Mouse (Mus musculus) left cerebral cortex, adult 8-10 months (tissue): ENCODE results near the gene Nudt16l1. TPM values are rescaled to one million over a fixed set of nuclear protein-coding genes. Genes with fewer than 3 reads are reported as not detected.

Experiments
- DNase-seq, 2 experiments: peaks; one replicate each; pipeline ENCODE4 v3.0.0; 2022; ENCODE audit warnings: low spot score in 2 of 2
- total RNA-seq, 4 experiments: library from RNA; stranded (reverse); gene quantifications; 2 replicates each; pipeline ENCODE4 v1.2.4; 2022

Nudt16l1 gene
- 10 to 100 TPM; 65.1 to 79.3 (median 69.9) TPM for total RNA-seq

DNA sequence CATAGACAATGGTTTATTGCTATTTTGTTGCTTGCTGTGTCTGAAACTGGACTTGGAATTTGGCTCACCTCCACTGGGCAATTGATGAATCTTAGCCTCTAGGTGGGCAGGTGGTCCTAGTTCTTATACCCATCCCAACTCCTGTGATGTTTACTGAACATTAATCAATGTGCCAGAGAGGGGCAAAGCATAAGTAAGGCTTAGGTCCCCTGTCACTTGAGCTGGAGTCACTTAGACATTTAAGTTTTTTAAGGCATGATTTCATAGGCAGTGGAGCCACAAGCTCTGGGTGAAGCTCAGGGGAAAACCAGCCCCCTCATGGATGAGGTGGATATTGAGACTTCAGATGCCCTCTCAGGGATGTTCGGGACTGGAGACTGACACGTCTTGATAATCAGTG is at the start of gene Nudt16l1:
Gene Nudt16l1, plus strand, starts transcription at position 301 of the 400 bp plus-strand sequence.
- DNase-seq = no peak

GRCm38 (mm10) chr16:4890201-4890709 is 48.3 kb upstream of the Nudt16l1 start:
- DNase-seq = no peak

DNA sequence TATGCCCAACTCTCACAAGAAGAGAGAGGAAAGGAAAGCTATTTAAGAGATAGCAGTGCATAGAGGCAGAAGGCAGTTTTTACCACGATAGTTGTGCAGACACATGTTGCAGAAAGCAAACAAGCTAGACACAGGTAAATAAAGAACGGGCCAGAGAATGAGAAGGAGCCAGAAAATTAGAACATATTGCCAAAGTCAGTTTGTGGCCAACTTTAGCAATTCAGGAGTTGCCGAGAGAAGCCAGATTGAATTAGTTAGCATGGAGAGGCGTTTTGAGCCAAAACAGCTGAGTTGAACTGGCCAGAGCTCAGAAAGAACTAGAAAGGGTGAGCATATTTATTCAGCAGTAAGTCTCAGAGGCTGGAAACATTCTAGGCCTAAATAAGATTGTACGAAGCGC is 46.4 kb upstream of the Nudt16l1 start:
- DNase-seq = no peak

DNA sequence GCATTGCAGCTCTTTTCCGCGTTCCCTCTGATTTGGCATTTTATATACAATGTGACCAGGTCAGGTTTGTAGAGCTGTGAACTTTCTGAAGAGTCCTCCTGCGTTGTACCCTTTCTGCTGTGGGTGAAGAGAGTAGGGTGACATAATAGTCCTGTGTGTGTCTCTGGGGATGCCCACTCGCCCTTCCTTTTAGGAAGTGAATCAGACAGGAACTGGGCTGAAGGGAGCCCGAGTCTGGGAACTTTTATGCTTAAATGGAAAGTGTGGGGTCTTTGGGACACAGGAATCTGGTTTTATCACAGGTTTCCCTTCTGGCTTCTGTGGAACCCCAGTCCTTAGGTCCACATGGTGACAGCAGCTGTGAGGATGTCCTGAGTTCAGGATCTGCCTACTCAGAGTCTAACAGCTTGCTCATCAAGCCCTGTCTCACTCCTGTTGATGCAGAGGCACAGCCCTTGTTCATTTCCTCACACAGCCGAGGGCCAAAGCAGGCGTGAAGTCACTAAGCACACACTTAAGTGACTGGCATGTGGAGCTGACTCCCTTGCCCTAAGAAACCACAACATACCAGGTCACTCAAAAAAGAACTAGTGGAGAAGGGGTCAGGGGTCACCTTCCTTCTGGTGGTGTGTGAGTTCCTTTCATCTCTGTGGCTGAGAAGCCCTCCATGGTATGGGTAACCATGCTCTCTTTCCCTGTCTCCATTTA is 44.2 kb upstream of the Nudt16l1 start:
- DNase-seq = no peak

GRCm38 (mm10) chr16:4896249-4897027 is 42.1 kb upstream of the Nudt16l1 start:
- DNase-seq = no peak

- no peak for DNase-seq
These were observed 41.3 kb upstream of the Nudt16l1 start for GRCm38 (mm10) chr16:4897146-4897730.

DNA sequence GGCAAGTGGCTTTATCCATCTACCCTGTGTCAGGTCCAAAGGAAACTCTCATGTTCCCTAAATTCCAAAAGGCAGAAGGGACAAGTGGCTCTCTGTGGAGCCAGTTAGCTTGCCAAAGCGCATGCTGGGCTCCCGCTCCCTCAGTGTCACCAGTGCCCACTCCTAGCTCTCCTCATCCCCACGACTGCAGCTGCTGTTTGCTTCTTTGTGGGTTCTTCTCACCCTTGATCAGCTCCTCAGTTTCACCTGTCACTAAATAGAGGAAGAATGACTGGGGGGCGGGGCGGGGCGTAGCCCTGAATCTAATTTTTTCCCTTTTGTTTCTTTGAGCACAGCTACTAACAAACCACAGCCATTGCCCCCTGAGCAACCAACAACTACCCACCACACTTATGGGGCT is 39.7 kb upstream of the Nudt16l1 start:
- no peak for DNase-seq

- DNase-seq = no peak
These were observed 38.9 kb upstream of the Nudt16l1 start for GRCm38 (mm10) chr16:4899711-4900110.

DNA sequence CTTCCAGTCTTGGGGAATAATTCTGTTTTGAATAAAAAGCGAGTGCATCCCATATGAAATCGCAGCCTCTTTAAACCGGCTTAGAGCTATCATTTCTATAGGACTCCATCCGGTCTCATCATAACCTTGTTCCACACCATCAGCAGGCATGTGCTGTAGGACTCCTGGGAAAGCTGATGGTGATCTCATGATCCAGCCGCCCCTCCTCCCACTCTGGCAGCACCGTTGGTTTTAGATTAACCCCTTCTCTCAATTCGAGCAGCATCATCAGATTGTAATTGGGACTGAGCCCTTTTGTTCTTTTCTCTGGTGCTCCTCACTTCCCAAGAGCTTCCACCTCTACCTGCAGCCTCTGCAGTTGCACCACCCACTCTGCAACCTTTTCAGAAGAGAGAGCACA is 37.4 kb upstream of the Nudt16l1 start:
- no peak for DNase-seq

- no peak for DNase-seq
These were observed 36.2 kb upstream of the Nudt16l1 start for GRCm38 (mm10) chr16:4902390-4902789.

DNA sequence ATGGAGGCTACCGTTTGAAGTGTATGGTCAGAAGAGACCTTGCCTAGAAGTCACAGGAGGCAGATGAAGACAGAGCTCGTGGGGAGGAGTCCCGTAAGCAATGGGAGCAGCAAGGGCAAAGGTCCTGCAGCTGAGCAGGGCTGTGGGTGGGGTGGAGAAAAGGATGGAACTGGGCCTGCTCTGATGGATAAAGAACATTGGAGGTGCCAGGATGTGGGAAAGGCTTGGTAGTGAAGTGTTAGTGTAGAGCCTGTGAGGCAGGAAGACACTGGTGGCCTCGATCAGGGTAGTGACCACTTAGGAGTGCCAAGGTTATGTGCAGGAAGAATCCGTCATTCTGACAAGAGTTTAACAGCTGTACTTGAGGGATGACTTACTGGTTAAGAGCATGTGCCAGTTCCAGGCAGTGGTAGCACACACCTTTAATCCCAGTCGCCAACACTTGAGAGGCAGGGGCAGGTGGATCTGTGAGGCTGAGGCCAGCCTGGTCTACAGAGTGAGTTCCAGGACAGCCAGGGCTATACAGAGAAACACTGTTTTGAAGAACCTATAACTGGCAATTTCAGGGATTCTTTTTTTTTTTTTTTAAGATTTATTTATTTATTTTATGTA is 35.0 kb upstream of the Nudt16l1 start:
- no peak for DNase-seq

DNA sequence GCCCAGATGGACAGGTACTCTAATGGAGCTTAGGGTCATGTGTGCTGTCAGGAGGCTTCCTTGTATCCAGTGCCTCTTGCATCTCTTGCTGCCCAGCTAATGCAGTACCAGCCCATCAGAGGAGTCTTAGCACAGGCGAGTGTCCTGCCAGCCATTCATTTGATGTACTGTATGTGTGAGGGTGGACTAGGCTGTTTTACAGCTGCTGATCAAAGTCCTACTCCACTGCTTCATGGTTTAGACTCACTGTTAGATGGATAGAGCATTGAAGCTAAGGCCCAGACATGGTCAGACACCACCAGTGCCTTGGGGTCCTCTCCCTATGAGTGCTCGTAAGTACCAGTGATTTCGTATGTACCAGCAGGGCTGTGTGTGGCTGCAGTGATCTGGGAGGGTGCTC is 33.7 kb upstream of the Nudt16l1 start:
- no peak for DNase-seq

GRCm38 (mm10) chr16:4905591-4905990 is 33.0 kb upstream of the Nudt16l1 start:
- DNase-seq = no peak

DNA sequence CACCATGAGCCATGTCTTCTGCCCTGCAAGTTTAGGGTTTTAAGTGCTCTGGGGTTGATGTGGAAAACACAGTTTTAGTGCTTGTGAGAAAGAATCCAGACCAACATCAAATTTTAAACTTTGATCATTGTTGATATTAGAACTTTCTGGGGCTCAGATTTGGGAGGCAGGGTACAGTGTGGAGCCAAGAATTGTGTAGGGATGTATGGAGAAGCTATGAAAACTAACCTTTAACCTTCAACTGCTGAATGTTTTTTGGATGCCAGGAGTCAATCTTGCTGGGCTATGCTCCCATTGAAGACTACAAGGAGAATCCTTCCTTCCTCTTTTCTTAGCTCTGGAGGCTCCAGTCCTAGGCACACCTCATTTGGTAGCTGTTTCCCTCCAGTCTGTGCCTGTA is 32.0 kb upstream of the Nudt16l1 start:
- no peak for DNase-seq

- no peak for DNase-seq
These were observed 31.2 kb upstream of the Nudt16l1 start for GRCm38 (mm10) chr16:4907386-4907785.

DNA sequence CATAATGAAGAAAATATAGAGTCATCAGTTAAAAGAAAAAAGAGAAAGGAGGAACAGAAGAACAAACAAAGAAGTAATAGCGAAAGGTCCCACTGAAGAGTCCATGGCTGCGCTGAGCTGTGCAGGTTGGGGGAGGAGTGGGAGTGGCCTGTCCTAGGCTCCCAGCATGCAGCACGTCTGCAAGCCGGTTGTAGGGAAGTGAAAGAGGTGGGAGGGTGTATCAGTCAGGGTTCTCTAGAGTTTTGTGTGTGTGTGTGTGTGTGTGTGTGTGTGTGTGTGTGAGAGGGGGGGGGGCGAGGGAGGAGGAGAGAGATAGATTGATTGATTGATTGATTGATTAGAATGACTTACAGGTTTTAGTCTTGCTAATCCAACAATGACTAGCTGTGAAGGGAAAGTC is 30.6 kb upstream of the Nudt16l1 start:
- DNase-seq = no peak

DNA sequence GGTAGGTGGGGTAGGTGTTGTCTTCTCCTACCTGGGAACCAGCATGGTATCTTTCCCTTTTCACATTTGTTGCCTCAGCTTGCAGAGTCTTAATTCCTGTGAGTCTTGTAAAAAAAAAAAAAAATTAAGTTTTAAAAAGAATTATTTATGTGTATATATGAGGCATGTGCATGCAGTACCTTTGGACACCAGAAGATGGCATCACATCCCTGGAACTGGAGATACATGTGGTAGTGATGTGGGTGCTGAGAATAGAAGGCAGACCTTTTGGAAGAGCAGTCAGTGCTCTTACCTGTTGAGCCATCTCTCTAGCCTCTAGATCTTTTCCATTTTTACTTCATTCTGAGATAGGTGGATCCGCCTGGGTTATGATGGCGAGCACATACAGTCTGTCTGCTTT is 28.8 kb upstream of the Nudt16l1 start:
- no peak for DNase-seq

- no peak for DNase-seq
These were observed 27.8 kb upstream of the Nudt16l1 start for GRCm38 (mm10) chr16:4910758-4911157.

- DNase-seq = no peak
These were observed 26.4 kb upstream of the Nudt16l1 start for GRCm38 (mm10) chr16:4912074-4912648.

DNA sequence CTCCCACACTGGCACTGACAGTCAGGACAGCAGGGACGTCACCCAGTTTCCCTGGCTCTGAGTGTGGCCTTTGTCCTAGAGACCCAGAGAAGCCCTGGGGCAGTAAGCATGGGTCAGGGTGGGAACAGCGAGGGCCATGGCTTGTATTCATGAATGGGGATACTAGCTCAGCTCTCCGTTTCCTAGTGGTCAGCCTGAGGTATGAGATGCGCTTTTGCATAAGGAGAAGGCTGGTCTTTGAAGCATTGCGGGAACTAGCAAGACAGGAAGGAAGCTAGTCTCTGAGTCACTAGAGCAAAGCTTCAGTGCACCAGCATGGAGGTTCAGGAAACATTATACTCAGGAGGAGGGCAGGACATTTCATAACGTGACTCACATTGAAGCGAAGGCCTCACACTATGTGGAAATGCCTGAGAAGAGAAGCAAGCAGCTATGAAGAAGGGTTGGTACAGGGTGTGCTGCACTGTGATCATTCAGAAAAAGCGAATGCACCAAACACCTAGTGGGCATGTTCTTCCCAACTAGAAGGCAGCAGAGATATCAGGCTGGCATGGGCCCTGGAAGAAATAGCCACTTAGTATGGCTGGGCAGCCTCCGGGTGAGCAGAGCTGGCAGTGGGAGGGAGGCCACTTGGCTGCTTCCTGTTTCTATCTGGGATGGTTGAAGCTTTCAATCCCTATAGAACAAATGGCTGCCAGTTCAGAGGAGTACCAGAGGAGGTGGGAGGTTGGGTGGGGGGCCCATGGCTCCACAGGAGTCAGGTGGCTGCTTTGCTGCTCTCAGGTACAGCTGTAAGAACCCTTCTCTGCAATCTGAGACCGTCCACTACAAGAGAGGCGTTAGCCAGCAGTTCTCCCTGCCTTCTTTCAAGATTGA is 25.4 kb upstream of the Nudt16l1 start:
- no peak for DNase-seq
